Mouse (Mus musculus) stomach, postnatal 0 days (tissue): Measurements from ENCODE around the gene Trp53i11. TPM values are rescaled to one million over a fixed set of nuclear protein-coding genes. Genes with fewer than 3 reads are reported as not detected.

Experiments used
- ATAC-seq: fragments of 200-750 bp; cut with Nextera tagmentation; 2 replicates; pipeline ENCODE4 v1.8.0; 2017; ENCODE audit not compliant: low FRiP score, low TSS enrichment
- DNase-seq: peaks from one replicate; pipeline ENCODE4 v3.0.0-alpha.2; 2016; ENCODE audit warnings: low spot score
- H3K27ac ChIP-seq: fragments of 300-500 bp; sonication (generic); replicated peaks from 2 replicates; pipeline ENCODE4 v1.5.1; 2014; ENCODE audit warnings: mild to moderate bottlenecking, control low read depth
- H3K27me3 ChIP-seq: fragments of 300-500 bp; sonication (generic); 2 replicates; pipeline ENCODE4 v1.6.1; 2014; ENCODE audit warnings: low read length; ENCODE audit not compliant: control insufficient read depth, insufficient read depth
- H3K36me3 ChIP-seq: fragments of 300-500 bp; sonication (generic); 2 replicates; pipeline ENCODE4 v1.6.1; 2014; ENCODE audit warnings: low read length, mixed read lengths; ENCODE audit not compliant: control insufficient read depth, insufficient read depth
- H3K4me1 ChIP-seq: fragments of 300-500 bp; sonication (generic); replicated peaks from 2 replicates; pipeline ENCODE4 v1.6.1; 2014; ENCODE audit warnings: antibody characterized with exemption; ENCODE audit not compliant: control insufficient read depth, insufficient read depth
- H3K4me2 ChIP-seq: fragments of 300-500 bp; sonication (generic); replicated peaks from 2 replicates; pipeline ENCODE4 v1.6.1; 2014; ENCODE audit warnings: low read depth, mild to moderate bottlenecking, control low read depth, moderate library complexity
- H3K4me3 ChIP-seq: fragments of 300-500 bp; sonication (generic); 2 replicates; pipeline ENCODE4 v1.5.1; 2014; ENCODE audit warnings: low read depth, low read length, control low read depth
- H3K9ac ChIP-seq: fragments of 300-500 bp; sonication (generic); 2 replicates; pipeline ENCODE4 v1.6.1; 2014; ENCODE audit warnings: mild to moderate bottlenecking, low read length, control low read depth, mixed read lengths
- H3K9me3 ChIP-seq: fragments of 300-500 bp; sonication (generic); 2 replicates; pipeline ENCODE4 v1.6.1; 2016; ENCODE audit warnings: low read length; ENCODE audit not compliant: control insufficient read depth
- CTCF ChIP-seq: IDR thresholded peaks from 2 replicates; pipeline ENCODE4 v1.5.1; 2016; ENCODE audit warnings: antibody characterized with exemption, low read depth, mild to moderate bottlenecking, moderate library complexity
- EP300 ChIP-seq: optimal IDR thresholded peaks from 2 replicates; pipeline ENCODE3; 2016; ENCODE audit warnings: antibody characterized with exemption
- WGBS: fragments of 180-500 bp; shearing (Covaris S2); extraction: QIAGEN DNeasy Blood & Tissue Kit; methylation state at CpG from one replicate; pipeline ENCODE4 v1.1.7; 2014; 5-methylcytosine and 5-hydroxymethylcytosine counted together
- polyA plus RNA-seq: library from polyadenylated mRNA; unstranded; fragments of >200 nt; fragmentation: Nextera tagmentation; extraction: Ambion mirVana; gene quantifications from 2 replicates; pipeline ENCODE4 v1.2.1, GENCODE M21; 2015

Gene Trp53i11
- 17.3 and 27.8 TPM in 2 replicates for polyA plus RNA-seq

- WGBS: 1% methylated on average over 54 of the region's 69 CpGs
- ATAC-seq: peak; percentile 95
- DNase-seq: peak; percentile 95
- no peaks in the 10 kb centered on the region for H3K9me3 ChIP-seq
- peak within 1 kb of the TSS; percentile 77 for H3K4me3 ChIP-seq
- H3K36me3 ChIP-seq: no peaks in the 10 kb centered on the region
- no peaks in the 10 kb centered on the region for H3K27me3 ChIP-seq
- TF ChIP-seq EP300: no peak
- TF ChIP-seq CTCF: peak; percentile 79
- peak within 1 kb of the TSS; percentile 77 for H3K9ac ChIP-seq
- H3K4me1 ChIP-seq: peaks cover 8% of the 10 kb centered on the region; the same call in 1 of the 2 replicates
- peak within 1 kb of the TSS; percentile 100 for H3K4me2 ChIP-seq
- H3K27ac ChIP-seq: peak within 1 kb of the TSS; percentile 83
Measured at GRCm38 (mm10) chr2:93187323-93187996, at the start of gene Trp53i11. Gene Trp53i11, plus strand, starts transcription at chr2:93187548.

- no peak for ATAC-seq
- no peaks in the 10 kb centered on the region for H3K36me3 ChIP-seq
Measured at GRCm38 (mm10) chr2:93139476-93139875, 47.9 kb upstream of the Trp53i11 start.

GRCm38 (mm10) chr2:93141329-93141728 lies 46.0 kb upstream of the Trp53i11 start:
- Histone ChIP-seq H3K27me3 (no peaks in the 10 kb centered on the region), H3K4me1 (no peaks in the 10 kb centered on the region), H3K36me3 (no peaks in the 10 kb centered on the region), H3K4me3 (no peak overlapping the region), H3K9ac (no peak overlapping the region), H3K27ac (no peak overlapping the region), H3K9me3 (no peaks in the 10 kb centered on the region), H3K4me2 (no peak overlapping the region)
- DNase-seq: no peak
- WGBS: 68% methylated on average over 3 of the region's 3 CpGs
- no peak for TF ChIP-seq EP300
- no peak for TF ChIP-seq CTCF
- no peak for ATAC-seq

More at GRCm38 (mm10) chr2:93139476-93139875, 47.9 kb upstream of the Trp53i11 start:
- Histone ChIP-seq H3K9ac (no peak overlapping the region), H3K9me3 (no peaks in the 10 kb centered on the region), H3K4me1 (no peaks in the 10 kb centered on the region), H3K27me3 (no peaks in the 10 kb centered on the region), H3K4me3 (no peak overlapping the region), H3K27ac (no peak overlapping the region), H3K4me2 (no peak overlapping the region)
- no peak for DNase-seq
- no peak for TF ChIP-seq EP300
- WGBS: 86% methylated on average over 7 of the region's 7 CpGs

- Histone ChIP-seq H3K4me3 (no peak overlapping the region), H3K27me3 (no peaks in the 10 kb centered on the region), H3K9ac (no peak overlapping the region), H3K4me2 (no peak overlapping the region), H3K36me3 (no peaks in the 10 kb centered on the region), H3K9me3 (no peaks in the 10 kb centered on the region), H3K27ac (no peak overlapping the region), H3K4me1 (no peaks in the 10 kb centered on the region)
- no peak for DNase-seq
- TF ChIP-seq CTCF (no peak), EP300 (no peak)
- 61% methylated on average over 7 of the region's 7 CpGs for WGBS
- no peak for ATAC-seq
Measured at GRCm38 (mm10) chr2:93142616-93143015, 44.7 kb upstream of the Trp53i11 start.

- DNase-seq (no peak), ATAC-seq (0 out of 2 replicates have a peak, but pooled peaks have one; percentile 58)
- no peak for TF ChIP-seq EP300
- TF ChIP-seq CTCF: no peak
- Histone ChIP-seq H3K27ac (no peak overlapping the region), H3K9me3 (no peaks in the 10 kb centered on the region), H3K9ac (no peak overlapping the region), H3K4me2 (no peak overlapping the region), H3K36me3 (no peaks in the 10 kb centered on the region), H3K27me3 (no peaks in the 10 kb centered on the region), H3K4me1 (no peaks in the 10 kb centered on the region), H3K4me3 (no peak overlapping the region)
- WGBS: 53% methylated on average over 3 of the region's 3 CpGs
Measured at GRCm38 (mm10) chr2:93144126-93144525, 43.2 kb upstream of the Trp53i11 start.

- TF ChIP-seq CTCF: no peak
- TF ChIP-seq EP300: no peak
- H3K4me1 ChIP-seq: no peaks in the 10 kb centered on the region
- no peak overlapping the region for H3K4me2 ChIP-seq
- no peaks in the 10 kb centered on the region for H3K9me3 ChIP-seq
- H3K27me3 ChIP-seq: no peaks in the 10 kb centered on the region
- no peak overlapping the region for H3K9ac ChIP-seq
- no peak for DNase-seq
- H3K4me3 ChIP-seq: no peak overlapping the region
- no peak overlapping the region for H3K27ac ChIP-seq
- no peaks in the 10 kb centered on the region for H3K36me3 ChIP-seq
- ATAC-seq: no peak
- WGBS: 32% methylated on average over 2 of the region's 2 CpGs
Measured at GRCm38 (mm10) chr2:93150009-93150408, 37.3 kb upstream of the Trp53i11 start.
